Mouse (Mus musculus) gastrocnemius, postnatal 4 days (tissue): Measurements from ENCODE around the gene Sash1. TPM values are rescaled to one million over a fixed set of nuclear protein-coding genes. Genes with fewer than 3 reads are reported as not detected.

Source experiments
- DNase-seq, 2 experiments: peaks; one replicate each; pipeline ENCODE4 v3.0.0; 2021 to 2022; ENCODE audit warnings: low spot score in 2 of 2, mixed read lengths in 2 of 2
- total RNA-seq, 2 experiments: library from RNA; stranded (reverse); gene quantifications; 2 replicates each; pipeline ENCODE4 v1.2.3; 2021

Gene Sash1
- total RNA-seq, 2 experiments from 2014 or later, result 61.2 to 71.6 TPM

- DNase-seq, result no peak
Observed at GRCm38 (mm10) chr10:8692531-8692930, 193.3 kb downstream of the Sash1 start.

DNA sequence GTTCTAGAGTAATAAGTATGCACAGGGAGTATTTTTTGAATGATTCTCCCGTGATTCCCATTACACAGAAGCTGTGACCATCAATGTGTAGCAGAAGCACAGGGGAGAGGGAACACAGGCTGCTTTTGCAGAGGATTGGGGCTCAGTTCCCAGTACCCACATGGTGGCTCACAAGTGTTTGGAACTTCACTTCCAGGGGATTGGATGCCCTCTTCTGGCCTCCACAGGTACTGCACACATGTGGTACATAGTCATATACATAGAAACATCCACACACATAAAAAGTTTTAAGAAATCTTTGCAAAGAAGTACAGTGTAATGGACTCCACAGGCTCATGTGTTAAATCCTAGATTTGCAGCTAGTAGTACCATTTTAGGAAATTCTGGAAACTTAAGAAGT lies 199.7 kb downstream of the Sash1 start:
- DNase-seq, result no peak

DNA sequence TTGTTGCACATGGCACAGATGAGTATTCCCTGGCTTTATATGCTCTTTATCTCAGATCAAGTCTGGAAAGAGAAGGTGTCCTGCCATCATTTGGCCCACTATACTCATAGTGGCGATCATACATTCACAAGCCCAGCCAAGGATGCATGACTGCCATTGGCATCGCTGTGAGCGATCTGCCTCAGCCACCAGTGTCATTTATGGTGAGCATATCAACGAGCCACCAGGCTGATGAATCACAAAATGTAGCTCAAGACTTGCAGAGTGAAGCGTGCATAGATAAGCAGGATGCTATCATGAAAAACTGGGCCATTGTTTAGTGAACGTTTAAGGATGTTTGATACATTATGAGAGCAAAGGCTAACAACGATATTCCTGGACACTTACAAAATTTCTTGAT lies 200.6 kb downstream of the Sash1 start:
- DNase-seq, result no peak

DNA sequence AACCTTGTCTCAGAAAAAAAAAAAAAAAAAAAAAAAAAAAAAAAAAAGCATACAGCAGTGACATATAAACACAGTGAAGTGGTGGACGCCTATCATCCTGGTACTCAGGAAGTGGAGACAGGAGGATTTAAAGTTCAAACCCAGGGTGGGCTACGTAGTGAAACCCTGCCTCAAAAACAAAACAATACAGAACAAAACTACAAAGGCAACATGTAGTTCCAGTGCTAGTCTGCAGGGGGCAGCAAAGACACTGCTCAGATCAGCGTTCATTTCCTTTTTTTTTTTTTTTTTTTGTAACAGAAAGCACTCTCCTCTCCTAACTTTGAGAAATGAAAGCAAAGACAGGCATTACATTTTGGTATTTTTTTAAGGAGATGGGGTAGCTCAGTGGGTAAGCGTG lies 203.0 kb downstream of the Sash1 start:
- DNase-seq, result peak in 1 of 2 experiments; percentile 42

DNA sequence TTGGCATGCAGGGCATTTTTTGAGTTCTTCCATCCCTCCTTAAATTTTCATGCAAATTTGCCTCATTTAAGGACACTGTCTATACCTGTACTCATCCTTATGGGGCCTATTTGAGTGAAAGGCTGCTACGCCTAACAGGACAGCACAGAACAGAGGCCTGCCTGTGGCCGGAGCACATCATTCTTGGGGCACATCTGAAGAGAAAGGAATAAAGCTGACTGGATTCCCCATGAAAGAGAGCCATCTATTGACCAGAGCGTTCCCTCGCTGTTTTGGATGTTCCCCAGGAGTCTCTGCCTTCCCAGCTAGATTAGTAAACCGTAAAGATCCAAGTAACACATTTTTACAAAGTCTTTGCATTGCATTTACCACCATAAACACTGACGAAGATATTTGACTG lies 203.5 kb downstream of the Sash1 start:
- no peak for DNase-seq

- DNase-seq, result no peak
Observed at GRCm38 (mm10) chr10:8676722-8677121, 209.1 kb downstream of the Sash1 start.
